Mouse (Mus musculus): ENCODE results near the gene Nhlh1.

GRCm38 (mm10) chr1:172061217-172061616, 3.8 kb upstream of the Nhlh1 start:
- TF ChIP-seq CTCF (IDR thresholded peaks at IDR 0.05) (no peak), EP300 (IDR thresholded peaks at IDR 0.05) (no peak)

Data from lung, postnatal 0 days (tissue).